Mouse (Mus musculus) MEL (cell line): ENCODE results near the gene Wdr89. TPM values are rescaled to one million over a fixed set of nuclear protein-coding genes. Genes with fewer than 3 reads are reported as not detected.

Source experiments
- DNase-seq: peaks from one replicate; pipeline ENCODE4 v3.0.0; 2011; ENCODE audit warnings: low read depth, low spot score
- H3K27ac ChIP-seq: 2 replicates; pipeline ENCODE4 v1.5.1; 2012; ENCODE audit warnings: low read depth, mild to moderate bottlenecking, control low read depth, low read length, moderate library complexity; ENCODE audit not compliant: control insufficient read depth
- H3K27me3 ChIP-seq, 2 experiments: fragments of 150-350 bp in 1 of 2; sonication (generic) in 1 of 2; 2 replicates each; pipeline ENCODE4 v1.6.1; 2012; ENCODE audit warnings: low read length in 2 of 2, mild to moderate bottlenecking in 2 of 2, improper control_type of control experiment in 1 of 2, moderate library complexity in 1 of 2; ENCODE audit not compliant: insufficient read depth in 2 of 2, control insufficient read depth in 1 of 2
- H3K36me3 ChIP-seq, 2 experiments: 2 replicates each; pipeline ENCODE4 v1.6.1; 2012 to 2014; ENCODE audit warnings: low read length in 2 of 2, improper control_type of control experiment in 1 of 2, inconsistent platforms in 1 of 2, mild to moderate bottlenecking in 1 of 2; ENCODE audit not compliant: insufficient read depth in 2 of 2, control insufficient read depth in 1 of 2
- H3K4me1 ChIP-seq, 2 experiments: fragments of 150-350 bp in 1 of 2; sonication (generic) in 1 of 2; 2 replicates each; pipeline ENCODE4 v1.6.1; 2012; ENCODE audit warnings: low read length in 2 of 2, improper control_type of control experiment in 1 of 2, mild to moderate bottlenecking in 1 of 2; ENCODE audit not compliant: insufficient read depth in 2 of 2, control insufficient read depth in 1 of 2
- H3K4me3 ChIP-seq, 2 experiments: fragments of 150-350 bp in 1 of 2; sonication (generic) in 1 of 2; 2 replicates each; pipeline ENCODE4 v1.5.1; 2012; ENCODE audit warnings: low read depth in 2 of 2, low read length in 2 of 2, mild to moderate bottlenecking in 2 of 2, moderate library complexity in 2 of 2, control low read depth in 1 of 2, improper control_type of control experiment in 1 of 2; ENCODE audit not compliant: control insufficient read depth in 1 of 2, insufficient read depth in 1 of 2
- H3K79me2 ChIP-seq: 2 replicates; pipeline ENCODE4 v1.6.1; 2012; ENCODE audit warnings: mild to moderate bottlenecking, low read length, moderate library complexity; ENCODE audit not compliant: control insufficient read depth, poor library complexity, insufficient read depth
- H3K9ac ChIP-seq: 2 replicates; pipeline ENCODE4 v1.6.1; 2012; ENCODE audit warnings: low read depth, mild to moderate bottlenecking, control low read depth, low read length, moderate library complexity; ENCODE audit not compliant: control insufficient read depth, poor library complexity, severe bottlenecking
- H3K9me3 ChIP-seq: fragments of 150-350 bp; sonication (generic); replicated peaks from 2 replicates; pipeline ENCODE4 v1.6.1; 2012; ENCODE audit warnings: mild to moderate bottlenecking, low read length, improper control_type of control experiment, moderate library complexity; ENCODE audit not compliant: insufficient read depth
- CHD1 ChIP-seq: IDR thresholded peaks from 2 replicates; pipeline ENCODE4 v1.6.1; 2012; ENCODE audit warnings: low read depth, mild to moderate bottlenecking, inconsistent platforms, low read length, improper control_type of control experiment
- CHD2 ChIP-seq: IDR thresholded peaks from 2 replicates; pipeline ENCODE4 v1.6.1; 2011; ENCODE audit warnings: low read length, improper control_type of control experiment
- CTCF ChIP-seq, 3 experiments: IDR thresholded peaks in 2 of 3; conservative IDR thresholded peaks in 1 of 3; 2 replicates each; pipeline ENCODE4 v1.5.1; 2011 to 2012; ENCODE audit warnings: low read length in 3 of 3, low read depth in 2 of 3, mild to moderate bottlenecking in 2 of 3, improper control_type of control experiment in 1 of 3, inconsistent platforms in 1 of 3, mixed read lengths in 1 of 3, moderate library complexity in 1 of 3; ENCODE audit not compliant: control insufficient read depth in 1 of 3, insufficient read depth in 1 of 3, poor library complexity in 1 of 3, severe bottlenecking in 1 of 3
- ELF1 ChIP-seq: IDR thresholded peaks from 2 replicates; pipeline ENCODE4 v1.6.1; 2014; ENCODE audit warnings: low read depth, mild to moderate bottlenecking, inconsistent platforms, low read length, improper control_type of control experiment, moderate library complexity
- GATA1 ChIP-seq: IDR thresholded peaks from 2 replicates; pipeline ENCODE4 v1.6.1; 2011; ENCODE audit warnings: low read depth, low read length, improper control_type of control experiment
- JUND ChIP-seq: IDR thresholded peaks from 2 replicates; pipeline ENCODE4 v1.6.1; 2011; ENCODE audit warnings: low read depth, mild to moderate bottlenecking, improper control_type of control experiment, low read length
- MAZ ChIP-seq: IDR thresholded peaks from 2 replicates; pipeline ENCODE4 v1.6.1; 2012; ENCODE audit warnings: low read depth, mild to moderate bottlenecking, inconsistent platforms, low read length, improper control_type of control experiment
- MXI1 ChIP-seq: IDR thresholded peaks from 2 replicates; pipeline ENCODE4 v1.6.1; 2011; ENCODE audit warnings: mild to moderate bottlenecking, low read depth, low read length, improper control_type of control experiment
- MYB ChIP-seq: IDR thresholded peaks from 2 replicates; pipeline ENCODE4 v1.6.1; 2011; ENCODE audit warnings: mild to moderate bottlenecking, low read depth, low read length, improper control_type of control experiment
- NELFE ChIP-seq: IDR thresholded peaks from 2 replicates; pipeline ENCODE4 v1.6.1; 2011; ENCODE audit warnings: low read depth, low read length, improper control_type of control experiment
- NRF1 ChIP-seq: IDR thresholded peaks from 2 replicates; pipeline ENCODE4 v1.6.1; 2014; ENCODE audit warnings: low read depth, mild to moderate bottlenecking, inconsistent platforms, low read length, improper control_type of control experiment, moderate library complexity; ENCODE audit not compliant: poor library complexity, insufficient read depth, severe bottlenecking
- POLR2A ChIP-seq, 2 experiments: IDR thresholded peaks; 2 replicates each; pipeline ENCODE4 v1.6.1; 2011 to 2012; ENCODE audit warnings: low read length in 2 of 2, mild to moderate bottlenecking in 2 of 2, control low read depth in 1 of 2, improper control_type of control experiment in 1 of 2, low read depth in 1 of 2, moderate library complexity in 1 of 2; ENCODE audit not compliant: control insufficient read depth in 1 of 2, insufficient read depth in 1 of 2, poor library complexity in 1 of 2
- POLR2AphosphoS5 ChIP-seq: IDR thresholded peaks from 2 replicates; pipeline ENCODE4 v1.6.1; 2012; ENCODE audit warnings: low read depth, borderline replicate concordance, mild to moderate bottlenecking, inconsistent platforms, low read length, moderate library complexity, mixed read lengths
- SIN3A ChIP-seq: IDR thresholded peaks from 2 replicates; pipeline ENCODE4 v1.6.1; 2012; ENCODE audit warnings: low read length, improper control_type of control experiment, inconsistent platforms
- SMC3 ChIP-seq: IDR thresholded peaks from 2 replicates; pipeline ENCODE4 v1.6.1; 2011; ENCODE audit warnings: low read depth, low read length, improper control_type of control experiment
- TAL1 ChIP-seq: IDR thresholded peaks from 2 replicates; pipeline ENCODE4 v1.6.1; 2012; ENCODE audit warnings: mild to moderate bottlenecking, inconsistent platforms, low read length, moderate library complexity, mixed read lengths
- TBP ChIP-seq: IDR thresholded peaks from 2 replicates; pipeline ENCODE4 v1.8.0; 2011; ENCODE audit warnings: low read depth, low read length, improper control_type of control experiment
- UBTF ChIP-seq: IDR thresholded peaks from 2 replicates; pipeline ENCODE4 v1.6.1; 2012; ENCODE audit warnings: low read depth, mild to moderate bottlenecking, inconsistent platforms, low read length, improper control_type of control experiment, moderate library complexity, borderline replicate concordance; ENCODE audit not compliant: insufficient read depth
- USF1 ChIP-seq: IDR thresholded peaks from 2 replicates; pipeline ENCODE4 v1.6.1; 2014; ENCODE audit warnings: low read depth, mild to moderate bottlenecking, inconsistent platforms, low read length, improper control_type of control experiment, moderate library complexity
- ZKSCAN1 ChIP-seq: IDR thresholded peaks from 2 replicates; pipeline ENCODE4 v1.6.1; 2012; ENCODE audit warnings: low read depth, mild to moderate bottlenecking, inconsistent platforms, low read length, improper control_type of control experiment, moderate library complexity
- polyA plus RNA-seq, 2 experiments: library from polyadenylated mRNA; stranded (reverse) in 1 of 2; unstranded in 1 of 2; fragments of >175 nt in 1 of 2; fragments of >200 nt in 1 of 2; gene quantifications; 2 replicates each; pipeline versions ENCODE4 v1.2.1 to v1.2.4; 2012; ENCODE audit warnings: low replicate concordance in 2 of 2, low read depth in 1 of 2; ENCODE audit not compliant: insufficient read length in 2 of 2, insufficient read depth in 1 of 2, missing spikeins in 1 of 2
- total RNA-seq: library from RNA; depleted of rRNA; stranded (reverse); fragments of 300-350 nt; gene quantifications from 2 replicates; pipeline ENCODE4 v1.2.3, GENCODE M21; 2012

The Wdr89 gene
- total and polyA plus RNA-seq, 3 experiments, result 10.2 to 57.8 (median 31.2) TPM

GRCm38 (mm10) chr12:75668916-75669257 is 450 bp downstream of the Wdr89 start:
- peaks cover 0 to 12% of the 10 kb centered on the region in 2 experiments; a peak in 2 of 4 replicates for H3K4me1 ChIP-seq

GRCm38 (mm10) chr12:75668221-75668620 is 1.1 kb downstream of the Wdr89 start:
- H3K9ac ChIP-seq, result peak overlapping the region; percentile 89
- H3K9me3 ChIP-seq, result no peaks in the 10 kb centered on the region
- H3K36me3 ChIP-seq, result peaks cover 0 to 21% of the 10 kb centered on the region in 2 experiments; a peak in 2 of 4 replicates
- H3K79me2 ChIP-seq, result peaks cover 26% of the 10 kb centered on the region
- no peaks in the 10 kb centered on the region for H3K27me3 ChIP-seq
- no peak overlapping the region for H3K27ac ChIP-seq
- TF ChIP-seq NELFE (no peak), USF1 (no peak), MYB (no peak), CHD1 (no peak), UBTF (no peak), JUND (no peak), POLR2A (IDR thresholded peaks at IDR 0.05; ENCODE audit: control insufficient read depth in 1 of 2, insufficient read depth in 1 of 2, low read depth in 1 of 2, low read length in 2 of 2, poor library complexity in 1 of 2) (no peak), GATA1 (no peak), TAL1 (no peak)
- H3K4me1 ChIP-seq, result peaks cover 0 to 12% of the 10 kb centered on the region in 2 experiments; a peak in 2 of 4 replicates
- DNase-seq, result peak; percentile 40
- peak overlapping the region in 1 of 2 experiments; percentile 56; a peak in 2 of 4 replicates for H3K4me3 ChIP-seq

More at GRCm38 (mm10) chr12:75668916-75669257, 450 bp downstream of the Wdr89 start:
- Histone ChIP-seq H3K27me3 (no peaks in the 10 kb centered on the region), H3K27ac (peak overlapping the region; percentile 43), H3K9me3 (no peaks in the 10 kb centered on the region), H3K36me3 (peaks cover 0 to 21% of the 10 kb centered on the region in 2 experiments; a peak in 2 of 4 replicates), H3K9ac (peak overlapping the region; percentile 89), H3K4me3 (peak overlapping the region; percentile 56 to 77), H3K79me2 (peaks cover 26% of the 10 kb centered on the region)
- DNase-seq, result peak; percentile 76
- no peak for TF ChIP-seq JUND
- TF ChIP-seq SIN3A, result peak; percentile 53
- TF ChIP-seq MAZ, result 0 out of 2 replicates have a peak, but pooled peaks have one; percentile 57
- TF ChIP-seq ZKSCAN1, result no peak
- no peak for TF ChIP-seq MYB
- no peak for TF ChIP-seq MXI1
- TF ChIP-seq NRF1, result no peak
- no peak for TF ChIP-seq CHD2
- no peak for TF ChIP-seq CTCF (IDR thresholded peaks at IDR 0.05 in 2 of 3, conservative IDR thresholded peaks at IDR 0.05 in 1 of 3; ENCODE audit: control insufficient read depth in 1 of 3, insufficient read depth in 1 of 3, low read depth in 2 of 3, low read length in 3 of 3, poor library complexity in 1 of 3, severe bottlenecking in 1 of 3)

- no peaks in the 10 kb centered on the region for H3K9me3 ChIP-seq
- TF ChIP-seq ELF1 (no peak), SMC3 (no peak), TBP (no peak), ZKSCAN1 (no peak), POLR2AphosphoS5 (no peak)
- no peak for DNase-seq
- H3K79me2 ChIP-seq, result peaks cover 26% of the 10 kb centered on the region
- no peak overlapping the region for H3K27ac ChIP-seq
- no peak overlapping the region for H3K4me3 ChIP-seq
- H3K36me3 ChIP-seq, result peaks cover 0 to 21% of the 10 kb centered on the region in 2 experiments; a peak in 2 of 4 replicates
- peaks cover 0 to 12% of the 10 kb centered on the region in 2 experiments; a peak in 2 of 4 replicates for H3K4me1 ChIP-seq
- H3K9ac ChIP-seq, result no peak overlapping the region
- no peaks in the 10 kb centered on the region for H3K27me3 ChIP-seq
Observed at GRCm38 (mm10) chr12:75666939-75667338, 2.4 kb downstream of the Wdr89 start.
